ENCODE assay signal across 17 mouse cellular contexts in genomic region chr4:141983689-141984088, GRCm38 (mm10). TPM values are rescaled to one million over a fixed set of nuclear protein-coding genes. Genes with fewer than 3 reads are reported as not detected.
DNase-seq lines count a peak whose midpoint lies in the region; ATAC-seq and TF ChIP-seq lines count a peak whose summit lies in the region.
"Had no signal": no experiment of that assay in that cellular context is flagged by ENCODE, and none has a peak within 500 bp of the region (broad histone marks: within the 10 kb centered on the region; RNA-seq: fewer than 3 reads in every experiment).

No protein-coding gene starts in this region.

- no peak for TF ChIP-seq EP300 in lung, postnatal 0 days (IDR thresholded peaks at IDR 0.05)

- H3K36me3 ChIP-seq in hindbrain, postnatal 0 days (ENCODE audit: insufficient read depth, low read length), result no peaks in the 10 kb centered on the region
- H3K36me3 ChIP-seq in hindbrain, embryonic 12.5 days, result no peaks in the 10 kb centered on the region
- H3K36me3 ChIP-seq in lung, postnatal 0 days (ENCODE audit: insufficient read depth, low read length), result no peaks in the 10 kb centered on the region
- H3K36me3 ChIP-seq: hindbrain, embryonic 13.5 days; limb, embryonic 12.5 days; stomach, embryonic 15.5 days had no signal

- H3K4me3 ChIP-seq in hindbrain, postnatal 0 days (ENCODE audit: low read length), result no peak overlapping the region
- no peak overlapping the region for H3K4me3 ChIP-seq in hindbrain, embryonic 12.5 days
- H3K4me3 ChIP-seq in lung, postnatal 0 days (ENCODE audit: low read depth, low read length), result no peak overlapping the region
- H3K4me3 ChIP-seq: hindbrain, embryonic 13.5 days; limb, embryonic 12.5 days; megakaryocyte, embryonic 14.5 days; stomach, embryonic 15.5 days had no signal

- no peaks in the 10 kb centered on the region for H3K27me3 ChIP-seq in hindbrain, postnatal 0 days (ENCODE audit: insufficient read depth, low read length)
- H3K27me3 ChIP-seq in hindbrain, embryonic 12.5 days, result no peaks in the 10 kb centered on the region
- H3K27me3 ChIP-seq in lung, postnatal 0 days (replicated peaks; ENCODE audit: insufficient read depth, low read length), result no peaks in the 10 kb centered on the region
- H3K27me3 ChIP-seq: hindbrain, embryonic 13.5 days; limb, embryonic 12.5 days; stomach, embryonic 15.5 days had no signal

- H3K27ac ChIP-seq in hindbrain, postnatal 0 days, result no peak overlapping the region
- H3K27ac ChIP-seq in hindbrain, embryonic 12.5 days, result no peak overlapping the region
- no peak overlapping the region for H3K27ac ChIP-seq in lung, postnatal 0 days (ENCODE audit: low read length)
- H3K27ac ChIP-seq: hindbrain, embryonic 13.5 days; limb, embryonic 12.5 days; stomach, embryonic 15.5 days had no signal

- H3K9ac ChIP-seq in hindbrain, postnatal 0 days (replicated peaks; ENCODE audit: low read length), result no peak overlapping the region
- H3K9ac ChIP-seq in hindbrain, embryonic 12.5 days, result no peak overlapping the region
- H3K9ac ChIP-seq in lung, postnatal 0 days (replicated peaks; ENCODE audit: low read depth), result no peak overlapping the region
- H3K9ac ChIP-seq: hindbrain, embryonic 13.5 days; limb, embryonic 12.5 days; stomach, embryonic 15.5 days had no signal

- ATAC-seq in hindbrain, postnatal 0 days, result no peak
- ATAC-seq in hindbrain, embryonic 12.5 days (ENCODE audit: low FRiP score), result no peak
- ATAC-seq in lung, postnatal 0 days, result no peak

- no peak overlapping the region for H3K4me2 ChIP-seq in hindbrain, postnatal 0 days (ENCODE audit: low read depth, low read length)
- H3K4me2 ChIP-seq in hindbrain, embryonic 12.5 days (replicated peaks), result no peak overlapping the region
- H3K4me2 ChIP-seq in lung, postnatal 0 days (replicated peaks; ENCODE audit: low read depth, low read length), result no peak overlapping the region
- H3K4me2 ChIP-seq: hindbrain, embryonic 13.5 days; limb, embryonic 12.5 days; stomach, embryonic 15.5 days had no signal

- 47% methylated on average over 3 of the region's 3 CpGs for WGBS in hindbrain, postnatal 0 days
- whole genome bisulfite sequencing in hindbrain, embryonic 12.5 days, result 59% methylated on average over 3 of the region's 3 CpGs
- WGBS in lung, postnatal 0 days, result 56% methylated on average over 3 of the region's 3 CpGs

- DNase-seq in hindbrain, postnatal 0 days (ENCODE audit: low spot score), result peak; percentile 50
- DNase-seq in lung, postnatal 0 days (ENCODE audit: low spot score), result no peak
- DNase-seq in lung, postnatal 36 days, result no peak
- DNase-seq in R1 (ENCODE audit: low read depth, low spot score) (peak; percentile 27), MN1 (ENCODE audit: low spot score) (no peak)
- peak; percentile 23 for DNase-seq in retina, embryonic 14.5 days (ENCODE audit: low spot score)
- DNase-seq in kidney, adult 8-10 months, result no peak
- DNase-seq: adrenal gland, adult 2 months; kidney, adult 2 months; lung, adult 2 months; thymus, postnatal 14 days had no signal

- peak; percentile 57 for TF ChIP-seq CTCF in hindbrain, postnatal 0 days (IDR thresholded peaks at IDR 0.05; ENCODE audit: low read depth)
- TF ChIP-seq CTCF in lung, postnatal 0 days (IDR thresholded peaks at IDR 0.05), result peak; percentile 48

- H3K9me3 ChIP-seq in hindbrain, postnatal 0 days (ENCODE audit: low read length), result no peaks in the 10 kb centered on the region
- H3K9me3 ChIP-seq in hindbrain, embryonic 12.5 days (replicated peaks), result peaks cover 3% of the 10 kb centered on the region; the same call in 1 of the 2 replicates
- no peaks in the 10 kb centered on the region for H3K9me3 ChIP-seq in lung, postnatal 0 days (ENCODE audit: low read length)
- H3K9me3 ChIP-seq: hindbrain, embryonic 13.5 days; limb, embryonic 12.5 days; stomach, embryonic 15.5 days had no signal

- no peaks in the 10 kb centered on the region for H3K4me1 ChIP-seq in hindbrain, postnatal 0 days (ENCODE audit: insufficient read depth, low read length)
- no peaks in the 10 kb centered on the region for H3K4me1 ChIP-seq in hindbrain, embryonic 12.5 days
- no peaks in the 10 kb centered on the region for H3K4me1 ChIP-seq in lung, postnatal 0 days (ENCODE audit: insufficient read depth, low read depth, low read length)
- H3K4me1 ChIP-seq: hindbrain, embryonic 13.5 days; limb, embryonic 12.5 days; megakaryocyte, embryonic 14.5 days; stomach, embryonic 15.5 days had no signal

RNA-seq across cellular contexts. Expression of gene Fhad1, which starts 31.2 kb away (rescaled TPM):
- total RNA-seq in hindbrain, postnatal 0 days (2014; rRNA removed), result 2.0 and 16.9 TPM in 2 replicates
- 5.8 and 7.5 TPM in 2 replicates for polyA plus RNA-seq in hindbrain, postnatal 0 days (2015; fragmentation: Nextera tagmentation; extraction: Ambion mirVana)
- 5.2 and 6.2 TPM in 2 replicates for polyA plus RNA-seq in hindbrain, embryonic 12.5 days (2016; fragmentation: Nextera tagmentation; extraction: Ambion mirVana)
- polyA plus RNA-seq in lung, postnatal 0 days (2015; fragmentation: Nextera tagmentation; extraction: Ambion mirVana), result 6.5 and 8.3 TPM in 2 replicates
- total RNA-seq: neutrophil, adult 5-6 weeks had no signal

Comparison
In these comparisons a context has a peak if more than half of its experiments do, and no peak if none do; other contexts are left out.
1. DNase-seq: peak in hindbrain, postnatal 0 days (single experiment), R1 (single experiment) and retina, embryonic 14.5 days (single experiment); none in lung, postnatal 0 days (single experiment), lung, postnatal 36 days (single experiment), kidney, adult 8-10 months (0 of 2) and MN1 (single experiment).